Mouse (Mus musculus) large intestine, adult 2 months (tissue): ENCODE measurements around the gene Tmem203. TPM values are rescaled to one million over a fixed set of nuclear protein-coding genes. Genes with fewer than 3 reads are reported as not detected.
A peak's percentile ranks its signal among the peaks of the same experiment; 100 is the strongest.

ENCODE experiments used
- DNase-seq: peaks from one replicate; pipeline ENCODE4 v3.0.0-alpha.2; 2012; ENCODE audit warnings: low read depth, low spot score
- WGBS: fragments of 180-500 bp; shearing (Covaris S2); methylation state at CpG from one replicate; pipeline ENCODE4 v1.1.7; 2018; 5-methylcytosine and 5-hydroxymethylcytosine counted together
- polyA plus RNA-seq: library from polyadenylated mRNA; depleted of rRNA; stranded (reverse); fragments of >200 nt; gene quantifications from 2 replicates; pipeline ENCODE4 v1.2.3, GENCODE M21; 2012; rRNA removed

The Tmem203 gene
- polyA plus RNA-seq, 1 experiment, result 30.4 TPM

DNA sequence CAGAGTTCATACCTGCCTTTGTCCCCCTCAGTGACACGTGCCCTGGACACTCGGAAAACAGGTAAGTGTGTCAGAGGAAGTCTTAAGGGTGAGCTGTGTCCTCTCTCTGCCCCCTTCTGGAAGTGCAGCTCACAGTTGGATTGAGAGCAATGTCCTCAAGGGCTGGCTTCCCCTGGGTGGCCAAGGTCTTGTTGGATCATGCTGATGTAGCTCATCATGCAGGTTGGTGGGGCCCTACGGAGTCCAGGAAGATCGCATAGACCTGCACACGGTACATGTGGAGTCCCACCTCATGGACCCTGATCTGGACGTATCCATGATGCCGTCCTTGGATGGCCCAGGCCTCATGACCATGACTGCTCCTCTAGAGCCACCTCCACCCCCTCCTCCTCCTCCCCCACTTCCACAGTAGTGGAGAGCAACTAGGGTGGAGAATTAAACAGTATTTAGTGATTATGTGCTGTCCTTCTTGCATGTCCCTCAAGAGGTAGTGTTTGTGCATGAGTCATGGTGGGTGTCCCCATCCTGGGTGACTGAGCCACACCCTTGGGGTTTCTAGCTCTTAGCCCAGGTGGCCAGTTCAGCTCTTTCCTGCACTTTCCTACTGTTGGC lies 33.6 kb downstream of the Tmem203 start:
- WGBS, result 67% methylated on average over 7 of the region's 7 CpGs
- no peak for DNase-seq

DNA sequence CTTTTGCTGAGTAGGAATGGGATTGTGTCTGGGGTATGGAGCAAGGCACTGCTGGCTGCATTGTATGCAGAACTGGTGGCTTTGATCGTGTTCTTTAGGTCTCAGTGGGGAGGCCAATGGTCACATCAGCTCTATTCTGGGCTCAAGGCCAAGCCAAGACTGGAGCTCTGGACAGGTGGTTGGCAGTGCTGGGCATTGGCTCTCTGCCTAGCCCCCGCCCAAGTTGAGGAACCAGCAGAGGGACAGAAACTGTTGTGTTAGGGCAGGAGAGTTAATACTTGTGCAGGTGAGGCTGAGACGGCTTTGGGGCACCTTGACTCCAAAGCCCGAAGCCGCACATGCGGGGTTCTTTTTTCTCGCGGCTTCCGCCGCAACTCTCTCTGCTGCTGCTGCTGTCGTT lies 34.4 kb downstream of the Tmem203 start, which contains the start of gene Lrrc26:
Gene Lrrc26, plus strand, starts transcription at position 265 of the 400 bp plus-strand sequence.
- WGBS, result 4% methylated on average over 11 of the region's 11 CpGs
- DNase-seq, result peak; percentile 86

DNA sequence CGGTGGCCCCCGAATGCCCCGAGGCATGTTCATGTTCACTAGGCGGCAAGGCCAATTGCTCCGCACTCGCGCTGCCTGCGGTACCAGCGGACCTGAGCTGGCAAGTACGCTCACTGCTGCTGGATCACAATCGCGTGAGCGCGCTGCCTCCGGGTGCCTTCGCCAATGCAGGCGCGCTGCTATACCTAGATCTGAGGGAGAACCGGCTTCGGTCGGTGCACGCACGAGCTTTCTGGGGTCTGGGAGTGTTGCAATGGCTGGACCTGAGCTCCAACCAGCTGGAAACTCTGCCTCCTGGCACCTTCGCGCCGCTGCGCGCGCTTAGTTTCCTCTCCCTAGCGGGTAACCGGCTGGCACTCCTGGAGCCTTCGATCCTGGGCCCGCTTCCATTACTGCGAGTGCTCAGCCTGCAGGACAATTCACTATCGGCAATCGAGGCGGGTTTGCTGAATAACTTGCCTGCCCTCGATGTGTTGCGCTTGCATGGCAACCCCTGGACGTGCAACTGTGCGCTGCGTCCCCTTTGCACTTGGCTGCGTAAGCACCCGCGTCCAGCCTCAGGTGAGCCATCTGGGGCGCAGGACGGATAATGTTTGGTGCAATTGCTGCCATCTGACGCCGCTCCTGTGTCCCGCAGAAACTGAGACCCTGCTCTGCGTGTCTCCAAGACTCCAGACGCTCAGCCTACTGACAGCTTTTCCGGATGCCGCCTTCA lies 35.0 kb downstream of the Tmem203 start:
- 2% methylated on average over 54 of the region's 54 CpGs for WGBS
- DNase-seq, result no peak

DNA sequence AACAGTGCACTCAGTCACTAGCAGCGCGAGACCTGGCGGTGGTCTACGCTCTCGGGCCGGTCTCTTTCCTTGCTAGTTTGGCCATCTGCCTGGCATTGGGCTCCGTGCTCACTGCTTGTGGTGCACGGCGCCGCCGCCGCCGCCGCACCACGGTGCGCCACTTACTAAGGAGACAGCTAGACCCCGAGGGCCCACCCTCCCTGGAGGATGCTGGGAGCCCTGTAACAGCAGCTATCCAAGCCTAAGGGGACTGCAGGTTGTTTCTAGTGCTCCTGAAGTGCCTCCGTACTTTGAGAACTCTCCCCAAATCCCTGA lies 35.5 kb downstream of the Tmem203 start:
- under 1% methylated on average over 18 of the region's 18 CpGs for WGBS
- DNase-seq, result no peak

DNA sequence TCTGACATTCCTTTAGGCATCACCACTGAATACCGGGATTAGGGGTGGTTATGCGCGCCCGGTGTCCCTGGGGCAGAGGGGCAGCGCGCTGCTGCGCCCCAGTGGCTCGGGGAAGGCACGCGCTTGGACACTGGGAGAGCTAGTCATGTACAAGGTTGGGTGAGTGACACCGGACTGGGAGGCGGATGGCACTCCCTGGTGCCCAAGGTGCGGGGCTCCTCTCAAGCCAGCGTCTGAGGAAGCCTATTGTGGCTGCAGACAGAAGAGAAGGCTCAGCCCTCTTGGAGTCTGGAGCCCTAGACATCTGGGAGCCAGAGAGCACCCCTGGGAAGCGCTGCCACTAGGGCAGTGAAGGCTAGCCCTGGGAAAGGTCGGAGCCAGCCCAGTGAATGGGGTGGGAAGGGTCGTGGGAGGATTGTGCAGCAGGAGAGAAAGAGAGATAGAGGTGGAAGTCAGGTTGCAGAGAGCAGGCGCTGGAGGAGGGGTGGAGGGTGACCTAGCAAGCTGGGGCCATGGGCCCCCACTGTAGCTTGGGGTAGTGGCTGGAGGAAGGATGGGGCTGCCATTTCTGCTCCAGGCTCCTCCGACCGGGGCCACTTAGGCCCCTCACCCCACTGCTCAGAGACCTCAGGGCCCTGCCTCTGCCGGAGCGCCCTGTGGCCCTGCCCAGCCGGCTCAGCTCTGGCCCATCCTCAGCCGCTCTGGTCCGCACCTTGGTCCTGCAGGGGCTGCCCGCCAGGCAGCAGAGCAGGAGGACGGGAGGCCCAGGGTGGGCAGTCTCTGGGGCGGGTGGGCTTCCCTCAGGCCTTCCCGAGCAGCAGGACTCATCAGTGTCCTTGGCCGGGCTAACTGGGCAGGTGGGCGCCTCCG lies 36.2 kb downstream of the Tmem203 start:
- WGBS, result 6% methylated on average over 32 of the region's 32 CpGs
- DNase-seq, result no peak

DNA sequence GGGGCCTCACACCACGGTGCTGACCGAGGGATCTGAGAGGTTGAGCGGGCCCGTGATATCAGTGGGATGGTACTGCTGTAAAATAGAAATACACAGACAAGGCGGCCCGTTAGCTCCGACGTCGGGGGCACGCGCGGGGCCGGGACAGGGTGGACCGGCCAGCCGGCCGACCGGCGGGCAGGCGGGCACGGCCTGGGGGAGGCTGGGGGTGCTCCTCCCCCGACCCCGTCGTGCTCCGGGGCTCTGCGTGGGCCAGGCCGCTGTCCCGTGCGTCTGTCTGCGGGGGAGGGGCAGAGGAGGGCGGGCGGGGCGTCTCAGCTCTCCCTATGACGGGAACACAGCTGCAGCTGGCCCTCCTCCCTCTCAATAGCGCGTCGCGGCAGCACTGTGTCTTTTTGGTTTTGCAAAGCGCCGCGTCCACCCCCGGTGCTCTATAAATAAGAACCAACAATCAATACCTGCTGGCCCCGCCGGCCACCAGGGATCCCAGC lies 36.9 kb downstream of the Tmem203 start:
- WGBS, result 1% methylated on average over 43 of the region's 43 CpGs

DNA sequence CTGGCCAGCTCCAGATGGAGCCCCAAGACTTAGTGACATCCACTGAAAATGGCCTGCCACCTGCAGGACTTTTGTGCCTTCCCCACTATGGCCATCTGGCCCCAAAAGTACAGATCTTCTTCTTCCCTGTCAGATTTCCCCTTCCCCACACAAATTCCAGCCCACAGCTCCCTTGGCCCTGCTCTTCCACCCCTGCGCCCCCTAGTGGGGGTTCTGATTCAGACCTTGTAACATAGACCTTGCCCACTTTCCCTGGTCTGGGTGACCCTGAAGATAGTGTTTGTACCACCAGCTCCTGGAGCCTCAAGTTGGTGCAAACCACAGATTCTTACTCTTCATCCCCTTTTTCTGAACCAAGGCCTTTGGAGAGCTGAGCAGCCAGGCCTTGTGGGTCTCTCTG lies 37.6 kb downstream of the Tmem203 start:
- 4% methylated on average over 1 of the region's 1 CpGs for WGBS
- no peak for DNase-seq

More for the DNA sequence above, 36.9 kb downstream of the Tmem203 start:
- no peak for DNase-seq

DNA sequence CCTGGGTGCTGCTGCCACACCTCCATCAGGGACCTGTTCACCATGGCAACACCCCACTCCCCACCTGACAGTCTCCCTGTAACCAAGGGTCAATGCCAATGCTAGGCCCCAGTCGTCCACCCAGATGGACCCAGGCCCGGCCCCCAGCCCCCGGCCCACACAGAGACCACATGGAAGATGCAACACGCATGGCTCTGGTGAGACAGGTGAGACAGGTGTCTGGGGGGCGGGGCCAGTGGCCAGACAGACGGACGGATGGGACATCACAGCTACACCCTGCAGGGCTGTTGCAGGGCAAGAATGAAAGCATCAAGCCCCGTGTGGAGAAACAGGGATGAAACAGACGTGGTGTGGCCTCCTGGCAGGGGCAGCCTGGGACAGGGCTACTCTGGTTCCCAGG lies 38.5 kb downstream of the Tmem203 start:
- 71% methylated on average over 9 of the region's 9 CpGs for WGBS

DNA sequence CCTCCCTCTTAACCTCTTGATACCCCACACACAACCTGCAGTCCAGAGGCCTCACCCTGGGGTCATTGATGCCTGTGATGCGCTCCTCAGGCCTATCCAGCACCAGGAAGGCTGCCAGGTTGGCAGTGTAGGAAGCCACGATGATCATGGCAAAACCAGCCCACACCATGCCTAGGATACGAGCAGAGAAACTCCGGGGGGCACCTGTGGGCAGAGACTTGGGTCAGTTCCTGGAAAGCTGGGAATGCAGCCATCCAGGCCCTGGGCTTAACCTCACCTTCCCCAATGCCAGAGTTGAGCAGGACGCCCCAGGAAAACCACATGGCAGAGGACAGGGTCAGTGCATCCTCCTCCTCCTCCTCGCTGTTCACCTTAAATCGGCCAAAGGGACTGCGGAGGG lies 41.9 kb downstream of the Tmem203 start:
- DNase-seq, result no peak
- 72% methylated on average over 8 of the region's 8 CpGs for WGBS

More for the DNA sequence above, 38.5 kb downstream of the Tmem203 start:
- DNase-seq, result no peak

DNA sequence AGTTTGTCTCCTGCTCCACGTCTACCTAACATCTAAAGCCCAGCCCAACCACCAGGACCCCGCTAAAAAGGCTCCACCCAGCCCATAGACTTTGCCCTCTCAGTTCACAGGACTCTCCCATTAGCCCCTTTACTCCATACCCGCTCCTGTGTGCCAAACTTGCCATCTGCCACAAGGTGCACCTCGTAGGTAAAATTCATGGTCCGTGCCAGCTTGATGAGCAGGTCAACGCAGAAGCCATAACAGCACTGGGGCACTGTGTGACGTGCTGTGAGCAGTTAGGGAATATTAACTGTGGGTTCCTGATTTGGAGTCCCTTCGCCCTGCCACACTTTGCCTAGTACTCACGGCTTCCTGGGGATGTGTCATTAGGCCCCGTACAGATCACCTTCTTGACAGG lies 42.8 kb downstream of the Tmem203 start:
- WGBS, result 60% methylated on average over 10 of the region's 10 CpGs

DNA sequence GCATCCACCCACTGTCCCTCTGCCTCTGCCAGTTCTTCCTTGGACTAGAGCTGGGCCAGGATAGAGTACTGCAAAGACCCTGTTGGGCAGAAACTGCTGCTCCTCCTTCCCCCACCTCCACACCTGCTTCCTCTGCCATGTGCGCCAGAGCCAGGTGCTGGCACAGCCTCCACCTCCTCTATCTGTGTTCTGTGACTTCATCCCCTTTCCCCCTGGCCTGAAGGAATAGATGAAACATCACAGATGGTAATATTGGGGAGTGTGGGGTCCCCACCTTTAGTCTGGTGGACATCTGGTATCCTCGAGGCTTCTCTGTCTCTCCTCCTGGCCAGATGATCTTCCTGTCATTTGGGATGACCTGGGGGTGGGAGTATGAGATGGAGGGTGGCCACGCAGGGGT lies 48.2 kb downstream of the Tmem203 start:
- WGBS, result 68% methylated on average over 3 of the region's 3 CpGs
- no peak for DNase-seq

More for the DNA sequence above, 42.8 kb downstream of the Tmem203 start:
- no peak for DNase-seq

DNA sequence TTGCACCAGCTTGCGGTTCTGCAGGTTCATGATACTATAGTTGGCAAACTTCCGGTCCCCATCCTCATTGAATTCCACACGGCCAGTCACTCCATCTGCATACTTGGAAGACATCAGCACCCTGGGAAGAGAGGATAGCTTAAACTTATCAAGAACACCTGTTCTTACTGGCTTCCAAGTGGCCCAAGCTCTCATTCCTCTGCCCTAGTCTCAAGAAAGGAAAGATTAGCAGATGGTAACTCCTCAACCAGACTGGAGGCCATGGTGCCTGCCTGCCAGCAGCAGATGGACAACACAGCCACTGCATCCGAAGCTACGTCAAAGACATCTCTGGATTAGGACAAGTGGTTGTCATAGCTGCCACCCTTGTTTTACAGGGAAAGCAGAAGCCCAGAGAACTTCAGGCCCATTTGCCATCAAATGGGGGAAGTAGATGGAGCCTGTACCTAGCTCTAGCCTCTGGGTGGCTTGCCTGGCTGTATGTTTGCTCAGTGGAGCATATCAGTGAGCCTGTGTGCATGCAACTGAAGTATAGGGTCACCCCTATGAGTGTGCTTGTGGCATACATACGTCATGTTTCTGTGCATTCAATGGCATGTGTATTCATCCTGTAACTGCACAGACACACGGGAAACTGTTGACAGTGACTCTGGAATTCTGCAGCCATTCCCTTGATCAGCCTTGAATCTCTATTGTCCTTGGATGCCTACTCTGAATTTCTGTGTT lies 48.9 kb downstream of the Tmem203 start:
- WGBS, result 69% methylated on average over 7 of the region's 7 CpGs
- no peak for DNase-seq

DNA sequence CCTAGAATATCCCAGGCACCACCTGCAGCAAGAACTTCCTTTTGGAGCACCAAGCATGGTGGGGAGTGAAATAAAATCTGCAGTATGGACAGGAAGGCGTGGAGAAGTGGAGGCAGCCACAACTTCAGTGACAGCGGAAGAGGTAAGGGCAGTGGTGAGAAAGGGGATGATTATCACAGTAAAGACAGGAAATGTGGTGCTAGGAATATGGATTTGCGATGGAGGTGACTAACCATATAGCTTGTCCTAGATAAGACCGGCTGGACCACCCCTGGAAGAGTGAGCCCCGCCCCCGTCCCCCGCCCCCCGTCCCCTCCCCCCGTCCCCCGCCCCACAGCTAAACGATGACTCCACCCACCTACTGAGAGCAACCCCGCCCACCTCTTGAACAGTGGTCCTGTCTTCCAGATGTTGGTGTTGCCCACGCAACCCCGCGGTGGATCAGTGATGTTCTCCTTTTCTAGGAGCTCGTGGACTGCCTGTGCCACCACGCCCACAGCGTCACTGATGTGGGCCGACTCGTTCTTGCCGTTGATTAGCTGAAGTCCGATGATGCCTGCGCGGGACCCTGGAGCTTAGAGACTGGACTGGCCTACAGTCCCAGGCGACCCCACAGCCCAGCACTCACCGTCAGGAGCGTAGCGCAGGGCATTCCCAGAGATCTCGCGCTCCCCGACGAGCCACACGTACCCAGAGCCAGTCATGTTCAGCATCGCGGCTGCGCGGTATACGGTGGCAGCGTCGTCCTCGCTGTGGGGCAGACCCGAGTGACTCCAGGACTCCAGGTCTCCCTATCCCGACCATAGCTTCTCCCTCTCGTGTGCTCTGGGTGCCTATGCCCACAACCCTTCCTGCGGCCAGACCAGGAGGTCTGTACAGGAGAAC lies 49.7 kb downstream of the Tmem203 start:
- DNase-seq, result no peak
- 1% methylated on average over 45 of the region's 45 CpGs for WGBS

Other genes starting within 250 kb of the Tmem203 start
- gene Nsmf, start 201.1 kb upstream of the Tmem203 start, polyA plus RNA-seq, result 48.7 and 62.3 TPM in 2 replicates
- 176 and 274 TPM in 2 replicates for gene Entpd8, start 175.1 kb upstream of the Tmem203 start, polyA plus RNA-seq
- gene Noxa1, start 160.3 kb upstream of the Tmem203 start, polyA plus RNA-seq, result 39.3 and 46.9 TPM in 2 replicates
- 23.6 and 24.9 TPM in 2 replicates for gene Nrarp, start 74.7 kb upstream of the Tmem203 start, polyA plus RNA-seq
- 22.7 and 31.7 TPM in 2 replicates for gene Tor4a, start 58.6 kb upstream of the Tmem203 start, polyA plus RNA-seq
- 60.9 and 89.7 TPM in 2 replicates for gene Nelfb, start 44.0 kb upstream of the Tmem203 start, polyA plus RNA-seq
- gene Stpg3, start 40.8 kb upstream of the Tmem203 start, polyA plus RNA-seq, result not detected in 2 replicates
- gene Fam166a, start 36.7 kb upstream of the Tmem203 start, polyA plus RNA-seq, result not detected in 2 replicates
- 937 and 978 TPM in 2 replicates for gene Tubb4b, start 30.7 kb upstream of the Tmem203 start, polyA plus RNA-seq
- 0.52 and 2.9 TPM in 2 replicates for gene Slc34a3, start 21.1 kb upstream of the Tmem203 start, polyA plus RNA-seq
- gene Rnf224, start 18.7 kb upstream of the Tmem203 start, polyA plus RNA-seq, result not detected in 2 replicates
- 18.0 and 33.6 TPM in 2 replicates for gene Rnf208, start 13.2 kb upstream of the Tmem203 start, polyA plus RNA-seq
- 1.6 and 1.8 TPM in 2 replicates for gene Cysrt1, start 13.0 kb upstream of the Tmem203 start, polyA plus RNA-seq
- 24.7 and 33.9 TPM in 2 replicates for gene AL732309.1, start 8.6 kb upstream of the Tmem203 start, polyA plus RNA-seq
- 212 and 278 TPM in 2 replicates for gene Tprn, start 7.2 kb downstream of the Tmem203 start, polyA plus RNA-seq
- 47.8 and 56.0 TPM in 2 replicates for gene Ssna1, start 17.0 kb downstream of the Tmem203 start, polyA plus RNA-seq
- gene Anapc2, start 17.0 kb downstream of the Tmem203 start, polyA plus RNA-seq, result 64.2 and 103 TPM in 2 replicates
- not detected in 2 replicates for gene Tmem210, start 32.7 kb downstream of the Tmem203 start, polyA plus RNA-seq
- 92.7 and 108 TPM in 2 replicates for gene Lrrc26, start 34.5 kb downstream of the Tmem203 start, polyA plus RNA-seq
- gene Grin1, start 63.7 kb downstream of the Tmem203 start, polyA plus RNA-seq, result 0.48 and 0.63 TPM in 2 replicates
- 27.5 and 31.2 TPM in 2 replicates for gene Man1b1, start 76.9 kb downstream of the Tmem203 start, polyA plus RNA-seq
- gene Dpp7, start 100.9 kb downstream of the Tmem203 start, polyA plus RNA-seq, result 24.2 and 28.6 TPM in 2 replicates
- gene Uap1l1, start 110.2 kb downstream of the Tmem203 start, polyA plus RNA-seq, result 61.6 and 68.8 TPM in 2 replicates
- 26.0 and 26.7 TPM in 2 replicates for gene Sapcd2, start 116.9 kb downstream of the Tmem203 start, polyA plus RNA-seq
- 36.7 and 40.4 TPM in 2 replicates for gene Entpd2, start 140.4 kb downstream of the Tmem203 start, polyA plus RNA-seq
- gene Npdc1, start 143.9 kb downstream of the Tmem203 start, polyA plus RNA-seq, result 91.9 and 126 TPM in 2 replicates
- 0.52 and 0.88 TPM in 2 replicates for gene Fut7, start 167.8 kb downstream of the Tmem203 start, polyA plus RNA-seq
- gene Abca2, start 173.3 kb downstream of the Tmem203 start, polyA plus RNA-seq, result 7.5 and 12.4 TPM in 2 replicates
- gene Clic3, start 201.4 kb downstream of the Tmem203 start, polyA plus RNA-seq, result 1.3 and 1.4 TPM in 2 replicates
- gene Paxx, start 205.7 kb downstream of the Tmem203 start, polyA plus RNA-seq, result 45.6 and 48.9 TPM in 2 replicates
- gene Ptgds, start 214.6 kb downstream of the Tmem203 start, polyA plus RNA-seq, result 0.53 and 1.0 TPM in 2 replicates
- not detected in 2 replicates for gene Lcn12, start 238.5 kb downstream of the Tmem203 start, polyA plus RNA-seq
- gene Fbxw5, start 245.3 kb downstream of the Tmem203 start, polyA plus RNA-seq, result 26.7 and 31.7 TPM in 2 replicates
- gene C8g, start 246.3 kb downstream of the Tmem203 start, polyA plus RNA-seq, result 2.1 and 2.9 TPM in 2 replicates